Mouse (Mus musculus): Measurements from ENCODE around the gene Rhoj. TPM values are rescaled to one million over a fixed set of nuclear protein-coding genes. Genes with fewer than 3 reads are reported as not detected.
"Not testable (repeated sequence)": the region's sequence is repeated elsewhere in the genome, so short reads cannot be mapped to it uniquely, and the experiment has no call there.

The Rhoj gene
- total RNA-seq, 2 experiments from 2014 or later, result 14.2 to 15.3 TPM

GRCm38 (mm10) chr12:75389308-75390135, 81.4 kb downstream of the Rhoj start:
- DNase-seq (ENCODE audit: low spot score), result peak; percentile 45

DNA sequence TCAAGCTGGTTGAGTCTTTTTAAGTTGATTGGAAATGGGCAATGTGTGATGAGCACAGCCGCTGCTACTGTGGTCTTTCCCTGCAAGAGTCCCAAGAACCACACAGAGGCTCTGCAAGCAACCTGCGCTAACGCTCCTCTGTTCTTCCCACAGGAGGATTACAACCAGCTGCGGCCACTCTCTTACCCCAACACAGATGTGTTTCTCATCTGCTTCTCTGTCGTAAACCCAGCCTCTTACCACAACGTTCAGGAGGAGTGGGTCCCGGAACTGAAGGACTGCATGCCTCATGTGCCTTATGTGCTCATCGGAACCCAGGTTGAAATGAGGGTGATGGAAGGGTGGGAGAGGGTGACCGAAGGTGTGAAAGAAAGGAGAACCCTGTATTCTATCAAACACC, 83.4 kb downstream of the Rhoj start:
- no peak for DNase-seq (ENCODE audit: low spot score)

- DNase-seq (ENCODE audit: low spot score), result no peak
These were observed 86.1 kb downstream of the Rhoj start for GRCm38 (mm10) chr12:75394011-75394773.

DNA sequence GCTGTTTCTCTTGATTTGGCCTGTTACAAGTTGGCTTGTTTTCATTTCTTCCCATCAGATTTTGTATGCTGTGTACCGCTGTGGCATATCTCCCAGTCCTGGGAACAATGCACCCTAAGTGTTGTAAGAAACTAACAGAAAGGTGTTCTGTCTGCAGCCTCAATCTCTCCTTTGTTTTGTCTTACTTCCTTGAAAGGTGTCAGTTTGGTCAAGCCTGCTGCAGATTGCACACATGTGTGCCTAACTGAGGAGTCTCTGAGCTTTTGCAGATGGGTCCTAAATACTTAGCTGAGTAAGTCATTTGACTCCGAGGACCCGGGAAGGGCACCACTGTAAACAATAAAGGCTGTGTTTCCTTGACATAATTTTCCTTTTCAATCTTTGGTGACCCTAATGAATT, 88.5 kb downstream of the Rhoj start:
- no peak for DNase-seq (ENCODE audit: low spot score)

- DNase-seq (ENCODE audit: low spot score), result no peak
These were observed 89.0 kb downstream of the Rhoj start for GRCm38 (mm10) chr12:75397077-75397476.

GRCm38 (mm10) chr12:75412964-75413363, 104.8 kb downstream of the Rhoj start:
- no peak for DNase-seq (ENCODE audit: low spot score)

- DNase-seq (ENCODE audit: low spot score), result no peak
These were observed 106.9 kb downstream of the Rhoj start for GRCm38 (mm10) chr12:75414991-75415390.

DNA sequence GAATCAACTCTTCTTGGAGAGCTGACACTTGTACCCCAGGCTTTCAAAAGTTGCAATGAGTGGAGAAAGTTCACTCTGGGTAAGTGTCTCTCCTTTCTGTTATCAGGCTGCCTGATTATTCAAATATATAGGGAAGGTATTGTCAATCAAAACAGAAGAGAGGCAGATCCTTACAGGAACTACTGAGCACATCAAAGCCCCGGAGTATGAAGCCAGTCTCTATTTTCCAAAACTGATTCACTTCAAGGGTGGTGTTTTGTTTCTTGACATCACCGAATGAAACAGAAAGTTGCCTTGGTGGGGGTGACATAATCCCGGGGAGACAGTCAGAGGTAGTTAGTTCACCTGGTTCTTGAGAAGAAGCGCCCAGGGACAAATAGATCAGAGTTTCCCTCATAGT, 108.6 kb downstream of the Rhoj start, which contains the start of gene Gphb5:
Gphb5 (minus strand) TSS at position 101 of the 400 bp plus-strand sequence.
- DNase-seq (ENCODE audit: low spot score), result no peak

DNA sequence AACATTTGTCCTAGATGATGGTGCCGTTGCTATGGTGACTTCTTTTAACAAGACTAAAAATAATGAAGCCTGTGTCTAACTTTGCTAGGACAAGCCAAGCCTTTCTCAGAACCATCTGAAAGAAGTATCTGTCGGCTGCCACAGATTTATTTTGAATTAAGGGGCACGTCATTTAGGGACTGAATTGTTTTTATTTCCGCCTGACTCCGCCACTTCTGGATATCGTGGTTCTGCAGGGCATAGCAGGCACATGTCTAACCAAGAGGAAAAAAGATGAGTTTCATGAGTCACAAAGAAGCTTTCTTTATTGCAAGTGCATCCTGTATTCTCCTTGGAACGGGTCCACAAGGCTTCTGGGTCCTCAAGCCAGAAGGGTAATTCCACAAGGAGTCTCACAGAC, 116.2 kb downstream of the Rhoj start:
- no peak for DNase-seq (ENCODE audit: low spot score)

DNA sequence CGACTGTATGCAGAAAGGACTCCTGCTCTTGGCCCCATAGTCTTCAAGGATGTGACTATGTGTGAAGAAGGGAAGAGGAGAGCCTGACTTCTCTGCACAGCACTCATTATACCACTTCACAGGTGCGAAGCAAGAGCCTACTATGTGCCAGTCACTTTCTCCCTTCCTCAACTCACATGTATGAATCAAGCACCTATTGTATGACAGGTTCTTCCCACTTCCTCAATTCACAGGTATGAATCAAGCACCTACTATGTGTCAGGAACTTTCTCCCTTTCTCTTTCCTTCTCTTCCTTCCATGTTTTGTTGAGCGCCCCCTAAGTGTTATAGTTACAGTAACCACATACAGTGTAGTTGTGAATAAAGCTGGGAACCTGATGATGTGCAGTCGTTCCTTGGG, 116.7 kb downstream of the Rhoj start:
- DNase-seq (ENCODE audit: low spot score), result no peak

GRCm38 (mm10) chr12:75425882-75426281, 117.8 kb downstream of the Rhoj start:
- no peak for DNase-seq (ENCODE audit: low spot score)

GRCm38 (mm10) chr12:75428719-75429118, 120.6 kb downstream of the Rhoj start:
- DNase-seq (ENCODE audit: low spot score), result no peak

GRCm38 (mm10) chr12:75429685-75430396, 121.7 kb downstream of the Rhoj start:
- no peak for DNase-seq (ENCODE audit: low spot score)

- not testable (repeated sequence) for DNase-seq (ENCODE audit: low spot score)
These were observed 124.3 kb downstream of the Rhoj start for GRCm38 (mm10) chr12:75432400-75432799.

DNA sequence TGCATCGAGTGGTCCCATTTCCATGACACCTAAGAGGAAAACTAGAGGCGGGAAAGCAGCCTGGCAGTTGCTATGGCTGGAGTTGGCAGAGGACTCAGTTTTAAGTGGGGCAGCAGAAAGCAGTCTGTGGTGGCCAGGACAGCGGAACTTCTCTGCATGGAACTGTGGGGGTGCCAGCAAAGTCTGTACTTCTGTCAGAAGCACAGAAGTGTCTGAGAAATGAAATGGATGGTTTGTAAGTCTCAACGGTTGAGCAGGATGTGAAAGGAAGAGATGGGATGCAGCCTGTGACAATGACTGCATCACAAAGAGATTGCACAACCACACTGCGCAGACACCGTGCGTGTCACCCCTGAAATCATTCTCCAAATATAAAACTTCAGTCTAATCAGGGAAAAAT, 138.1 kb downstream of the Rhoj start:
- DNase-seq (ENCODE audit: low spot score), result no peak

DNA sequence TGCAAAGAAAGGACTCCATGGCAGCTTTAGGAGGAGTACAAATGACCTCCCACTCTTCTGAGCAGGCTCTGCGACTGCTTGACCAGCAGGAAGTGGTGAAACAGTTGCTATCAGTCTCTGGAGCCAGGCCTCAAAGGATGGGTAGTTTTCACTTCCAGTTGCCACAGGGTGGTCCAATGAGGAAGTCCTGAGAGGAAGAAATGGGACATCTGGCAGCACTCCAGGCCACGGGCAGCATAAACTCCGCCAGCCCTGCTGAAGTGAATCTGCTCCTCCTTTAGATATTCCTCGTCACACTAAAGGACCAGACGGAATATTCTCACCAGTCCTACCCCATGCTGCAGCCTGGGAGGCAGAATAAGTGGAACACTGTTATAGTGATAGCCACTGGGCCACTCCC, 140.8 kb downstream of the Rhoj start:
- peak; percentile 40 for DNase-seq (ENCODE audit: low spot score)

DNA sequence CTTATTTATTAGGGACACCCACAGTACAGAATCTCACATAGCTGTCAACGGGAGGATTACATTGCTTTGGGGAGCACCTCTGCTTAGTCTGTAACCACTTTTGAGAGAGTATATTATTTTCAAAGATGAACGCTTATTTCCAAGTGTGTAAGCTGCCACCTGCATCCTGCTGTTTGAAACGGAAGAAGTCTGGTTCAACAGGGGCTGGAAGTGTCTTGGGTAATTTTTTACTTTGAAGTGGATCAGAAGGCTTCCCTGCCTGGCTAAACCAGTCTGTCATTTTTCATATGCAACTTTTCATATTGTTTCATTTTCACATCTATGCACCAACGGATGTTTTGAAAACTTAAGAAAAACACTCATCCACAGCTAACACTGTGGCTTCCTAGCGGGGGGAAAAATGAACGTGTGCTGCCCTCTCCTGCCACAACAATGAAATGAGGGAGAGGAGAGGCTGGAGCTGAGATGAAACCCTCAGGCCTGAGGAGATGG, 141.4 kb downstream of the Rhoj start:
- DNase-seq (ENCODE audit: low spot score), result peak; percentile 15

- no peak for DNase-seq (ENCODE audit: low spot score)
These were observed 141.9 kb downstream of the Rhoj start for GRCm38 (mm10) chr12:75450011-75450410.

GRCm38 (mm10) chr12:75450592-75450991, 142.5 kb downstream of the Rhoj start:
- no peak for DNase-seq (ENCODE audit: low spot score)
